17 mouse cellular contexts compared by ENCODE assay signal in the genomic region with DNA sequence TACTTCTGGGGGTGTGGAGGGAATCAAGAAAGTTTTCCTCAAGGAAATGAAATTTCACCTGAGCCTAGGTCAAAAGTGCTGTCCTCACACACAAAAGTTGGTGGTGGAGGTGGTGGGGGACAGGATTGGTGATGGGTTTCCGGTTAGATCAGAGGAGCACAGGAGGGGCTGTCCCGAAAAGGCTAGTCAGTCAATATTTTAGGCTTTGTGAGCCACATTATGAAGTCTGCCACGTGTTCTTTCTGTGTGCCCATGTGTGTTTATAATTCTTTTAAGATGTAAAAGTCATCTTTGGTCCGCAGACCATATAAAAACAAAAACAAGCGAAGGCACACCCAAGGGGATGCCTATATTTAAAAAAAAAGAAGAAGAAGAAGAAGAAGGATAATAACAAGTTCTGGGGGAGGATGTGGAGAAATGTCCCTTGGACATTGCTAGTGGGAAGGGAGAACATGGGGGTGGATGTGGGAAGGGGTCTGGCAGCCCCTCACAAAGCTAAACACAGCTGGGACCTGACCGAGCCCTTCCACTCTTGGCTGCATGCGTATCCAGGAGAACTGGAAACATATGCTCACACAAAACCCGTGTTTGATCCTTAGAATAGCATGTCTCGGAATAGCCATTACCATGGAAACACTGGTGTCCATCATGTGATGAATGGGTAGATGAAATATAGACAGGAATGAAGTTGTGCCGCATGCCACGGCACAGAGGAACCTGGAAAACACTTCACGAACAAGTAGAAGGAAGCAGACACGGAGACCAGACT.
DNase-seq lines count a peak whose midpoint lies in the region; ATAC-seq lines count a peak whose summit lies in the region.
"Had no signal": no experiment of that assay in that cellular context is flagged by ENCODE, and none has a peak within 500 bp of the region (broad histone marks: within the 10 kb centered on the region; RNA-seq: fewer than 3 reads in every experiment).

No protein-coding gene starts in this region.

- H3K27ac ChIP-seq in limb, embryonic 10.5 days, result peak overlapping the region; percentile 69
- H3K27ac ChIP-seq: liver, embryonic 12.5 days; midbrain, embryonic 15.5 days had no signal

- ATAC-seq in frontal cortex, adult (ENCODE audit: low TSS enrichment), result peak; percentile 79
- ATAC-seq in granulocyte monocyte progenitor cell, adult 5-6 weeks (replicated peaks; ENCODE audit: poor library complexity, severe bottlenecking), result no peak
- ATAC-seq: intestine, embryonic 16.5 days; liver, embryonic 12.5 days; midbrain, embryonic 15.5 days had no signal

- WGBS in limb, embryonic 10.5 days, result 80% methylated on average over 13 of the region's 13 CpGs

- no peaks in the 10 kb centered on the region for H3K27me3 ChIP-seq in limb, embryonic 10.5 days (ENCODE audit: low read depth, poor library complexity, severe bottlenecking)
- H3K27me3 ChIP-seq: heart, embryonic 12.5 days; midbrain, embryonic 15.5 days had no signal

- H3K4me3 ChIP-seq in limb, embryonic 10.5 days, result no peak overlapping the region
- H3K4me3 ChIP-seq: heart, embryonic 12.5 days; liver, embryonic 12.5 days; midbrain, embryonic 15.5 days had no signal

- DNase-seq in frontal cortex, postnatal 14 days (ENCODE audit: low spot score in 2 of 2), result no peak
- peak; percentile 43 for DNase-seq in right cerebral cortex, adult 18-20 months
- no peak for DNase-seq in right cerebral cortex, postnatal 4 days
- DNase-seq in limb, embryonic 10.5 days (ENCODE audit: low spot score), result no peak
- no peak for DNase-seq in embryo, embryonic 9.5 days (ENCODE audit: extremely low spot score)
- no peak for DNase-seq in adrenal gland, postnatal 25 days
- DNase-seq: adrenal gland, postnatal 36 days; gastrocnemius, postnatal 14 days; kidney, postnatal 14 days; layer of hippocampus, postnatal 36 days; lung, postnatal 36 days had no signal

- H3K9me3 ChIP-seq in limb, embryonic 10.5 days (replicated peaks), result no peaks in the 10 kb centered on the region
- H3K9me3 ChIP-seq: liver, embryonic 12.5 days; midbrain, embryonic 15.5 days had no signal

- H3K4me1 ChIP-seq in limb, embryonic 10.5 days, result peaks cover 65% of the 10 kb centered on the region

- H3K36me3 ChIP-seq in limb, embryonic 10.5 days, result no peaks in the 10 kb centered on the region
- H3K36me3 ChIP-seq: heart, embryonic 12.5 days; liver, embryonic 12.5 days; midbrain, embryonic 15.5 days had no signal
